Mouse (Mus musculus) cerebellum, adult 2 months (tissue): Measurements from ENCODE around the gene Siva1.

ENCODE experiments used
- CTCF ChIP-seq: fragments of 200-500 bp; IDR thresholded peaks from 2 replicates; pipeline ENCODE4 v1.5.1; 2011; ENCODE audit warnings: low read depth, mild to moderate bottlenecking, control low read depth, low read length, moderate library complexity, borderline replicate concordance; ENCODE audit not compliant: insufficient read depth
- POLR2A ChIP-seq: fragments of 200-500 bp; IDR thresholded peaks from 2 replicates; pipeline ENCODE4 v1.6.1; 2011; ENCODE audit warnings: low read length, control low read depth, borderline replicate concordance; ENCODE audit not compliant: insufficient read depth

DNA sequence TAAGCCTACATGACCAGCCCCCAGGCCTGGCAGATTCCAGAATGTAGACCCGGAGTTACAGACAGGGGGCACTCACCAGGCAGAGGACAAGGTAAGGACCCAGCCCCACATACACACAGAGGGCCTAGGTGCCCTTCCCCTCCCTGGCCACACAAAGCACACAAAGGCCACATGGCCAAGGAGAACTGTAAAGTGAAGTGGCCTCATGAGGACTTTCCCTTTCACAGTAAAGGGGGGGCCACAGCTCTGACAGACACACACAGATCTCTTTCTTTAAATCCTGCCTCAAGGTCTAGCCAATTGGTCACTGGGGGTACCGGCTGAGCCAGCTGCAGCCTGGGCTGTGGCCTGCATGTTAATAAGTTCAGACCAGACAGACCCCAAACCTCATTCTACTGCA, 19.6 kb downstream of the Siva1 start:
- TF ChIP-seq CTCF = no peak
- TF ChIP-seq POLR2A = no peak
